Mouse (Mus musculus): Measurements from ENCODE around the gene Avpr1b.

GRCm38 (mm10) chr1:131570391-131570790 lies 28.6 kb upstream of the Avpr1b start:
- TF ChIP-seq CTCF (IDR thresholded peaks at IDR 0.05; ENCODE audit: borderline replicate concordance, insufficient read depth, low read length) (no peak), POLR2A (IDR thresholded peaks at IDR 0.05; ENCODE audit: low read depth, low read length) (no peak)

Measured in embryonic fibroblast, embryonic 13.5 days (primary cell).